Mouse (Mus musculus): ENCODE data around the gene Oas2. TPM values are rescaled to one million over a fixed set of nuclear protein-coding genes. Genes with fewer than 3 reads are reported as not detected.

The Oas2 gene
- polyA plus RNA-seq, 2 experiments = 0.23 to 1.1 TPM

DNA sequence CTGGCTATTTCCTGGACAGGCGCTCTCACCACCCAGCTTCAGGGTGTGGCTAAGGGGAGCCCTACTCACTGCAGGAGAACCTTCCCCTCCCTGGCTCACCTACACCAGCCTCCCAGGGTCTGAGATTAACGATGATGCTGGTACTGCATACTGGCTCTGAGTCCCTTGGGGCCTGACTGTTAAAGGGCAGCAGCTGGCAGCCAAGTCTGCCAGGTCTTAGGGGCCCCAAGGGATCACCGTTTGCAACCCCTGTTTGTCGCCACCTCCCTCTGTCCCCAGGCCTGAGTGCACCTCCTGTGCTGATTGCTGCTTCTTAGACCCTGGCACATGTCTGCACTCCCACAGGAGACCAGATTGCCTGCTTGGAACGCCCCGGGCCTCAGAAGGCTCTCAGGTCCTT lies 45.2 kb downstream of the Oas2 start:
- ATAC-seq (ENCODE audit: low FRiP score, low read depth) (no peak), DNase-seq (ENCODE audit: low spot score) (no peak)
- H3K27me3 ChIP-seq (ENCODE audit: control insufficient read depth, insufficient read depth, low read length) = peaks cover 11% of the 10 kb centered on the region; the same call in 1 of the 2 replicates
- TF ChIP-seq POLR2A (IDR thresholded peaks at IDR 0.05; ENCODE audit: borderline replicate concordance, extremely low read depth, insufficient read depth, insufficient read length) = no peak
- no peak overlapping the region for H3K4me3 ChIP-seq (replicated peaks; ENCODE audit: low read length)
- no peaks in the 10 kb centered on the region for H3K36me3 ChIP-seq (ENCODE audit: control insufficient read depth, insufficient read depth, low read length)
- H3K9ac ChIP-seq (ENCODE audit: low read depth, low read length, severe bottlenecking) = no peak overlapping the region
- no peak overlapping the region for H3K27ac ChIP-seq (replicated peaks; ENCODE audit: low read depth, low read length)
- WGBS = 40% methylated on average over 6 of the region's 6 CpGs
- H3K9me3 ChIP-seq (ENCODE audit: control insufficient read depth, low read length) = no peaks in the 10 kb centered on the region
- peaks cover 4% of the 10 kb centered on the region for H3K4me1 ChIP-seq (ENCODE audit: control insufficient read depth, insufficient read depth, low read length)
- H3K4me2 ChIP-seq (replicated peaks; ENCODE audit: low read depth, low read length, severe bottlenecking) = no peak overlapping the region

DNA sequence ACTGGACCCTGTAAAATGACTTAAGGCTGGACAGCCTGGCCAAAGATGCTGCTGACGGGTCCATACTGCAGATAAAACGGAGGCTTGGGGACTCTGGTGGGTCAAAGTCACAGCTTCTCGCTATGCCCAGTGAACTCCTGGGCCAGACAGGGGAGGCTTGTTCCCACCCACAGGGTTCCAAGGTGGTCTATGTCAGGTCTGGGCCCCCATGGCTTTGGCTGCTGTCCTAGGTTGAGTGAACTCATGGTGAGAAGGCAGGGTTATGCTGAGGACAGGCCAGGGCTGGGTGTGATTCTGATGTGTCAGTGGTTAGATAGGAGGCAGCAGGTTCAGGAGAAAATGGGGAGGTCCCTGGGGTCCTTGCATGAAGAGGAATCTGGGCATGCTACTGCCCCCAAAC lies 46.0 kb downstream of the Oas2 start:
- 72% methylated on average over 3 of the region's 3 CpGs for WGBS
- no peaks in the 10 kb centered on the region for H3K36me3 ChIP-seq (ENCODE audit: control insufficient read depth, insufficient read depth, low read length)

DNA sequence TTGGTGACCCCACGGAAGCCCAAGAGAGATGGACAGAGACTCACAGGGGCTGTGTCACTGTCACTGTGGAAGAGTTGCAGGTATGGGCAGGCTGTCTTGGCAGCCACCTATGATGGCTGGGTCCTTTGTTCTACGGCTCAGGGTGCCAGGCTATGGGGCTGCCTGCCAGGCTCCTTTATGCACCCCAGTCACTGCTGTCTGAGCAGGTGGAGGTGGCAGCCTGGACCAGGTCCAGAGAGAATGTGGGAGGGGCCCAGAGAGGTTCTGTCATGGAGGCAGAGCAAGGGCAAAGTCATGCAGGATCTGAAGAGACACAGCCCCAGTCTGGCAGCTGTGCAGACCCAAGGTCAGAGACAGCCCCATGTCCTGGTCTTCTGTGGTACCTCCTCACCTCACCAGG lies 46.7 kb downstream of the Oas2 start:
- Histone ChIP-seq H3K9ac (ENCODE audit: low read depth, low read length, severe bottlenecking) (no peak overlapping the region), H3K36me3 (ENCODE audit: control insufficient read depth, insufficient read depth, low read length) (no peaks in the 10 kb centered on the region), H3K27ac (replicated peaks; ENCODE audit: low read depth, low read length) (no peak overlapping the region), H3K27me3 (ENCODE audit: control insufficient read depth, insufficient read depth, low read length) (no peaks in the 10 kb centered on the region), H3K4me1 (ENCODE audit: control insufficient read depth, insufficient read depth, low read length) (peaks cover 9% of the 10 kb centered on the region), H3K4me3 (replicated peaks; ENCODE audit: low read length) (no peak overlapping the region), H3K4me2 (replicated peaks; ENCODE audit: low read depth, low read length, severe bottlenecking) (no peak overlapping the region), H3K9me3 (ENCODE audit: control insufficient read depth, low read length) (no peaks in the 10 kb centered on the region)
- ATAC-seq (ENCODE audit: low FRiP score, low read depth) (no peak), DNase-seq (ENCODE audit: low spot score) (no peak)
- TF ChIP-seq POLR2A (IDR thresholded peaks at IDR 0.05; ENCODE audit: borderline replicate concordance, extremely low read depth, insufficient read depth, insufficient read length) = no peak
- WGBS = 100% methylated on average over 2 of the region's 2 CpGs

More for the DNA sequence above, 46.0 kb downstream of the Oas2 start:
- Histone ChIP-seq H3K27ac (replicated peaks; ENCODE audit: low read depth, low read length) (no peak overlapping the region), H3K4me2 (replicated peaks; ENCODE audit: low read depth, low read length, severe bottlenecking) (no peak overlapping the region), H3K4me3 (replicated peaks; ENCODE audit: low read length) (no peak overlapping the region), H3K9me3 (ENCODE audit: control insufficient read depth, low read length) (no peaks in the 10 kb centered on the region), H3K27me3 (ENCODE audit: control insufficient read depth, insufficient read depth, low read length) (0 out of 2 replicates have a peak, but pooled peaks cover 4% of the 10 kb centered on the region), H3K9ac (ENCODE audit: low read depth, low read length, severe bottlenecking) (no peak overlapping the region), H3K4me1 (ENCODE audit: control insufficient read depth, insufficient read depth, low read length) (peaks cover 8% of the 10 kb centered on the region)
- no peak for TF ChIP-seq POLR2A (IDR thresholded peaks at IDR 0.05; ENCODE audit: borderline replicate concordance, extremely low read depth, insufficient read depth, insufficient read length)
- ATAC-seq (ENCODE audit: low FRiP score, low read depth) (no peak), DNase-seq (ENCODE audit: low spot score) (no peak)

DNA sequence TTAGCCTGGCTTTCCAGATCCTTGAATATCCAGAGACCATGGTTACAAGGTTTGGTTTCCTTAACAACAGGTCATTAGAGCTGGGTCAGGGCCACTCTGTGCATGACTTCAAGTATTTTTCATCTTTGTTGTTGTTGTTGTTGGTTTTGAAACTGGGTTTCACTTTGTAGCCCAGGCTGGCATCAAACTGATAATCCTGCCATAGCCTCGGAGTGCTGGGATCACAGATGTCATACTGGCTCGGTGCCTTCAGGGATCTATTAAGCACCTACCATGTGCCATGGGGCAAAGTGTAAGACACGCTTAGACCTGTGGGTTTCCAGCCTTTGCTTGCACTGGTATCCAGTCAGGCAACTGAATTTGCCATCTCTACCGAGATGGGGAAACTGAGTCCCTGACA lies 47.2 kb downstream of the Oas2 start:
- 76% methylated on average over 4 of the region's 4 CpGs for WGBS
- ATAC-seq (ENCODE audit: low FRiP score, low read depth) (no peak), DNase-seq (ENCODE audit: low spot score) (no peak)
- Histone ChIP-seq H3K27ac (replicated peaks; ENCODE audit: low read depth, low read length) (no peak overlapping the region), H3K4me1 (ENCODE audit: control insufficient read depth, insufficient read depth, low read length) (peaks cover 9% of the 10 kb centered on the region), H3K4me3 (replicated peaks; ENCODE audit: low read length) (no peak overlapping the region), H3K27me3 (ENCODE audit: control insufficient read depth, insufficient read depth, low read length) (peaks cover 3% of the 10 kb centered on the region; the same call in 1 of the 2 replicates), H3K9me3 (ENCODE audit: control insufficient read depth, low read length) (no peaks in the 10 kb centered on the region), H3K4me2 (replicated peaks; ENCODE audit: low read depth, low read length, severe bottlenecking) (no peak overlapping the region), H3K36me3 (ENCODE audit: control insufficient read depth, insufficient read depth, low read length) (no peaks in the 10 kb centered on the region), H3K9ac (ENCODE audit: low read depth, low read length, severe bottlenecking) (no peak overlapping the region)
- no peak for TF ChIP-seq POLR2A (IDR thresholded peaks at IDR 0.05; ENCODE audit: borderline replicate concordance, extremely low read depth, insufficient read depth, insufficient read length)

DNA sequence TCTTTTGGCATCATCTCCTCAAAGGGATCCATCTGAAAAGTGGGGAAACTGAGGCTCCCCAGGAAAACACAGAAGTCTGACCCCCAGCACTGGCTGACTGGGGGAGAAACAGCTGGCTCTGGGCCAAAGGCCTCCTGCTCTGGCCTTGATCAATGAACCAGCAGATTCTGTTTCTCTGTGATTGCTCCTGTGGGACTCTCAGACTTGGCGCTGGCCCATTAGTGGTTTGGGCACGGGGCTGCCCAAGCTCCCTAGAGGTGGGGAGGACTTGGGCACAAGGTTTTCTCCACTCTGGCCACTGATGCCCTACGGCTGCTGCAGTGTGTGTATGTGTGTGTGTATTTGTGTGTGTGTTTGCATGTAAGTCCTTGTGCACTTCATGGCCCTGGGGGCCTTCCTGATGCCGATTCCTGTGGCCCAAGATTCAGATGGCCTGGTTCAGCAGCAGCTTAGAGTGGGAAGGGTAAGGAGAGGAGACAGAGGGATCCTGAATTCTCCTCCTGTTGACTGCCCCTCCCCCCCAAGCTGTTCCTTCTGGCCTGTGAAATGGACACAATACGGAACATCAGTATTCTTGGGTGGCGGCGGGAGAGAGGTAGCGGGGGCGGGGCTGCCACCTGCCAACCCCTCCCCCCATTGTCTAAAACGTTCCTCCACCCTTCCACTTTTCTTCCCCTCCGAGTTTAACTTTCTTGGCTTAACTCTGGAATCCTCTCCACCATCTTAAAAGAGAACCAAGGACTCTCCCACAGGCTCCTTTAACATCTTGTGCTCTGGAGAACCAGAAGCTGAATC lies 48.5 kb downstream of the Oas2 start:
- Histone ChIP-seq H3K4me2 (replicated peaks; ENCODE audit: low read depth, low read length, severe bottlenecking) (no peak overlapping the region), H3K9me3 (ENCODE audit: control insufficient read depth, low read length) (no peaks in the 10 kb centered on the region), H3K4me3 (replicated peaks; ENCODE audit: low read length) (no peak overlapping the region), H3K27me3 (ENCODE audit: control insufficient read depth, insufficient read depth, low read length) (peaks cover 14% of the 10 kb centered on the region), H3K27ac (replicated peaks; ENCODE audit: low read depth, low read length) (no peak overlapping the region), H3K36me3 (ENCODE audit: control insufficient read depth, insufficient read depth, low read length) (no peaks in the 10 kb centered on the region), H3K9ac (ENCODE audit: low read depth, low read length, severe bottlenecking) (no peak overlapping the region), H3K4me1 (ENCODE audit: control insufficient read depth, insufficient read depth, low read length) (0 out of 2 replicates have a peak, but pooled peaks cover 5% of the 10 kb centered on the region)
- ATAC-seq (ENCODE audit: low FRiP score, low read depth) (no peak), DNase-seq (ENCODE audit: low spot score) (no peak)
- TF ChIP-seq POLR2A (IDR thresholded peaks at IDR 0.05; ENCODE audit: borderline replicate concordance, extremely low read depth, insufficient read depth, insufficient read length) = no peak
- WGBS = 55% methylated on average over 11 of the region's 11 CpGs
